Mouse (Mus musculus) v-Abl transformed pro-B cells (cell line): ENCODE measurements around the gene Cnksr2.

ENCODE experiments used
- in situ Hi-C, 2 experiments: fragments of 400-800 bp; cut with MboI; formaldehyde crosslinking; loops; one replicate each; pipeline ENCODE4 v1.15.1; 2025; ENCODE audit not compliant: unreplicated experiment in 2 of 2

Gene Cnksr2

DNA sequence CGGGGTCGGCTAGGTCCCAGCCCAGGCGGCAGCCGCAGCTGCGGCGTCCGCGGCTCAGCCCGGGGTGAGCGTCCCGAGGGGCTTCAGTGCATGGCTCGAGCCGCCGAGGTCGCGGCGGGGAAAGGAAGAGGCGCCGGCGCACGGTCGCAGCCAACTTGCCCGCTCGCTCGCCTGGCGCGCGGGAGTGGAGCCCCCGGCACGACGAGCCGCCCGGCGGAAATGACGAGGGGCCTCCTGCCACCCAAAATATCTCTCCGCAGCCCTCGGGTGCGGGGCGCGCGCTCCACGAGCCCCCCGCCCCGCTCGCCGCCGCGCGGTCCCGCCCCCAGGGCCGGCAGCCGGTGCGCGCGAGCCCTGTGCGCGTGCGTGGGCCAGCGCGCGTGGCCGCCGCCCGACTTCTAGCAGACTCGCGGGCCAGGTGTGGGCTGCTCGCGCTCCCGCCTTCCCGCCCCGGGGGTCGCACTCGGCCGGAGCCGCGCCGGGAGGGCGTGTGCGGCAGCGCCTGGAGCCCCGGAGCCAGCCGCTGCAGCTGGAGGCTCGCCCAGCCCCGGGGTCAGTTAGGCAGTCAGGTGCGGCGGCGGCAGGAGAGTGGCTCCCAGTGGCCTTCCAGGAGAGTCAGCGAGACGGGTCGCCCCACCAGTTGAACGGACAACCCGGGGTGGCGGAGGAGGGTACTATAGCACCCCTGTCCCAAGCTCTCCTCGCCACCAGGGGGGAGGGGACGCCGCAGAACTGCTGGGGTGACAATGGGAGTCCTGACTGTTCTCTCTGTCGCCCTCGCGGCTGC, at the start of gene Cnksr2:
TSS of gene Cnksr2 (minus strand) at position 238 of the 787 bp plus-strand sequence.
- in situ Hi-C loops, result no loop called here

- in situ Hi-C loops, result no loop called here
Observed at GRCm38 (mm10) chrX:158043844-158044140, 698 bp upstream of the Cnksr2 start.

DNA sequence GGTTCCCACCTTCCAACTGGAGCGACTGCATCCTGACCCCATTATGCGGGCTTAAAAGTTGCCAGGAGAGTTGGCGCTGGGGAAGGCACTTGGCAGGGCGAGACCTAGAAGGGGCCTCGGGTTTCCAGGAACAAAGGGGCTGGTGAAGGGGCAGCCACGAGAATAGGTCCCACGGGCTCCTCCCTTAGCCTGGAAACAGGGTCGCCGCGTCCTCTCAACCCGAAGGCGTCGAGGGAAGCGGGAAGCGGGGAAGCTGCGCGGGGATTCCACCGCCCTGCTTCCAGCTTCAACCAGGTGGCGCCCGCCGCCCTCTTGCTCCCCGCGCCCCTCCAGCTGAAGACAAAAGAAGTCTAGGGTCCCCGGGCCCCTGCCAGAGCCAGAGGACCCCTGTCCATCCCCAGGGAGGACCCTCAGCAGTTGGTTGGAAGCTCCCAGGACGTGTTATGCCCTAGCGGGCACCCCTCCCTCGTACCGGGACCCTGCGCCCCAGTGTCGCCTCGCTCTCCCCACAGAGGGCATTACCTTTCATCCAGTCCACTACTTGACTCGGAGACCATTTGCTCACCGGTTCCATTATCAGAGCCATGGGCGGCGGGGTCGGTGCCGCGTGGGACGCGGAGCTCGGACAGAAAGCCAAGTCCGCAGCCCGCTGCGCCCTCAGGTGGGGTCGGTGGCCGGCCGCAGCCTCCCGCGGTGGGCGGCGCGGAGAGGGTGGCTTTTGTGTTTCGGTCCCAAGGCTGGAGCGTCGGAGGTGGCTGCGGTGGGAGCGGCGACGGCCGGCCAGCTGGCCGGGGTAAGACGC, 638 bp downstream of the Cnksr2 start:
- in situ Hi-C loops, result no loop called here

- in situ Hi-C loops, result no loop called here
Observed at GRCm38 (mm10) chrX:158041703-158042102, 1.4 kb downstream of the Cnksr2 start.

- in situ Hi-C loops, result loop anchor here in 1 of 2 experiments (10.0 kb wide), 1 partner anchor 963 kb away; no protein-coding TSS in a partner anchor
Observed at GRCm38 (mm10) chrX:157951698-157952097, 91.4 kb downstream of the Cnksr2 start.

DNA sequence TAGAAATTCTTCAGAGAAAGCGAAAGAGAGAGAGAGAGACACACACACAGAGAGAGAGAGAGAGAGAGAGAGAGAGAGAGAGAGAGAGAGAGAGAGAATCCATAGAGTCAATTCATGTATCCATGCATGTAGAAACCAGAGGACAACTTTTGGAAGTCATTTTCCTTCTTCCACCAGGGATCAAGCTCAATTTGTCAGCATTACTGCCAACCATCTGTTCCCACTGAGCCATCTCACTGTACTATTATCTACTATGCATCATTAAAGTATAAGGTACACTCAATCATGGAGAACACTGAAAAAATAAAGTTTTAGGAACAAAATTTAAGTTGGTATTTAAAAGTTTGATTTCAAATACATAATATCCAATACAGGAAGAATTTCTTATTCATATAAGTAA, 93.8 kb downstream of the Cnksr2 start:
- in situ Hi-C loops, result no loop called here

GRCm38 (mm10) chrX:157945121-157945520, 98.0 kb downstream of the Cnksr2 start:
- in situ Hi-C loops, result no loop called here

DNA sequence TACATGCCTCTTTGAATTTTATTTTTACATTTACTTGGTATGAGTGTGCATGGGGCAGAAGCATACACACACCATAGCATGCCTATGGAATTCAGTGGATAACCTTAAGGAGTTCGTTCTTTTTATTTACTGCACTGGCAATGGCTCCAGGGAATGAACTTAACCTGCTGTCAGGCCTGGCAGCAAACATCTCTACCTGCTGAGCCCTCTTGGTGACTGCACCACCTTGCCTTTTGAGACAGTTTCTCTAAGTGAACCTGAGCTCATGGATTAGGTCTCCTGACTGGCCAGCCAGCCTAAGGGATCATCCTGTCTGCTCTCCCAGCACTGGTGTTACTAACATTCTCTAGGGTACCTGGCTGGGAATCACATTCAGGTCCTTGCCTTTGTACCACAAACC, 106.5 kb downstream of the Cnksr2 start:
- in situ Hi-C loops, result no loop called here

DNA sequence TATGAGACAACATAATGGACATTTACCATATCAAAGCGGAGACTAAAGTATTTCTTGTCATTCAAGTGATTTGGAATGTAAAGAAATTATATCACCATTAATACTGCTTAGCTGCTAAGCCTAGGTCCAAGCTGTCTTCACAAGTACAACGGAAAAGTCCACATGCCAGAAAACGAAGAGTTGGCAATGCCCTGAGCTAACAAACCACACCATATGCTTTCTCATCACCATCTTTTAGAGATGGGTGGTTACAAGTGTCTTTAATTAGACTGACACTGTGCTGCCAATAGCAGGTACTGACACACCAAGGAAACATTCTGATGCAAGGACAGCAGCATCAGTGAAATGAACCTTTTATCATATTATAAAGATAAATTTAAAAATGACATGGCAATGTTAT, 123.0 kb downstream of the Cnksr2 start:
- in situ Hi-C loops, result no loop called here

DNA sequence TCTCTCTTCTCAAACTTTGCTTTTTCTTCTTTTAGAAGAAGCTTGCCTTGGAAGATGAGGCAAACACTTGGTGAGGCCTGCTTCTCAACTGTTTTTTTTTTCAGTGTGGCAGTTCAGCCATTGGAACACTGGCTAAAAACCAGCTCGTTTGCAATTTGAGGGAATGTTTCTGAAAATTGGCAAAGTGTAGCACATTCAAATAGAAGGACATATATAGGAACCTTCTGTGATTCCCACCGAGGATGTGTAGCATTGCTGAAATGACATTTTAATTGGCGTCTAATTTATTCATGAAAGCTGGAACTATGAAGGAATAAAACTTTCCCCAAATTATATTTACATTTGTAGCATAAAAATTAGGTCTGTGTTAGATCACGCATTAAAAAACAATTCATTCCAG, 213.1 kb downstream of the Cnksr2 start:
- in situ Hi-C loops, result no loop called here

DNA sequence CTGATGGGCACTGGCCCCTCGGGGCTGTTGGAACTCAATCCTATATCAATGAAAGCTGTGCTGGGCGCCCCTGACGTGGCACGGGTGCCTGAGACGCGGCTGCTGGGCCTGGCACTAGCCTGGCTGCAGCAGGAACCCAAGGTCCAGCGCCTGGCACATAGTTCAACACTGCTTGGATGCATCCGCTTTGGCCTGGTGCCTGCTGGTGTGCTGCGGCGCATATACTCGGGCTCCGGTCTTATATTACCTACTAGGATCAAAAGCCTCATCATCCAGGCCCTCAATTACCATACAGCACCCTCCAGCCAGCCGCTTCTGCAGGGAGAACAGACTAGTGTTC, 224.2 kb downstream of the Cnksr2 start:
- in situ Hi-C loops, result no loop called here

DNA sequence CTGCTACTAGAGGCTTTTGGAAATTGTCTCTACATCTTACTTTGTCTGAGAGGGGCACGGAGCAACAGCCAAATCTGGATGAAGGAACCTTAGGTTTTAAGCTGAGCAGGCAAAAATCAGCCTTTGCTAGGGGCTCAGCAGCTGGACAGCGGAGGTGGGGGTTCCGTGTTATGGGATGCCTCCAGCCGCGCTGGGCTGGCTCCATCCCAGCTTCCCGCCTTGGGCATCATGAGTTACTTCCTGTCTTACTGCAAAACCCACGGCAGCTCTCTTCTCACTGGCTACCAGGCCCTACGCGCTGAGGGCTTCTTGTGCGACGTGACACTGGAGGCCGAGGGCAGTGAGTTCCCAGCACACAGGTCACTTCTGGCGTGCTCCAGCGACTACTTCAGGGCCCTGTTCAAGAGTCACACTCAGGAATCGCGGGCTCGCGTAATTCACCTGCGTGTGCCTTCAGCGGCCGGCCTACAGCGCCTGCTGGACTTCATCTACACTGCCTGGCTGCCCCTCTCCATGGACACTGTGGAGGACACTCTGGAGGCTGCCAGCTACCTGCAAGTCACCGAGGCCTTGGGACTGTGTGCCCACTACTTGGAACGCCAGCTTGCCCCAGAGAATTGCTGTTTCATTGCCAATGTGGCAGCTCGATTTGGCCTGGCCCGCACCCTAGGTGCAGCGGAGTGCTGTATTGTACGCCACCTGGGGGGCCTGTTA, 224.7 kb downstream of the Cnksr2 start, which contains the start of gene Klhl34:
TSS of gene Klhl34 (plus strand) at position 229 of the 714 bp plus-strand sequence.
- in situ Hi-C loops, result no loop called here

DNA sequence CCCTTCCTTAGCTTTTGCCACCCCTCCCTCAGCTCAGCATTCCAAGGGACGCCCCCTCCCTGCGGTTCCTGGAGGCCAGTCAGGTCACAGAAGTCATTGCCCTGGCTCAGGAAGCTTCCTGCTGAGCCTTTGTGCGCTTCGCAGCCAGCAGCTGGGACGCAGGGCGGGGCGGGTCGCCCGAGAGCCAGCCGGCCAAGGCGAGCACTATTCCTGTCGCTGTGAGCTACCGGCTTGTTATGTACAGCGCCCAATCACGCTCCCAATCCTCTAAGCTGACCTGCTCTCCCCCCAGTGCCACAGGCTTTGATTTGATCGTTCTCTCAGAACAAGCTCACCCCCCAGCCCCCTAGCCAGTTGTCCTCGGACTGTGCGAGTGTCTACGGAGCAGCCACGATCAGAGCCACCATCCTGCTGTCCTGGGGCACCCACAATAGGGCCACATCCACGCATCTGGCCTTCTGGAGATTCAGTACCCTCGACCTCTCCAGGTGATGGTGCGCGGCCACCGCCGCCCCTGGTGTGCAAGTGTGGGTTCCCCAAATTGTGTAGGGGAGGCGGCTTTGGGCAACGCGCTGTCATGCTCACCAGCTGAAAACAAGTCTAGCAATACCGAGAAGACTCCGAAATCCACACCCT, 225.4 kb downstream of the Cnksr2 start:
- in situ Hi-C loops, result no loop called here

DNA sequence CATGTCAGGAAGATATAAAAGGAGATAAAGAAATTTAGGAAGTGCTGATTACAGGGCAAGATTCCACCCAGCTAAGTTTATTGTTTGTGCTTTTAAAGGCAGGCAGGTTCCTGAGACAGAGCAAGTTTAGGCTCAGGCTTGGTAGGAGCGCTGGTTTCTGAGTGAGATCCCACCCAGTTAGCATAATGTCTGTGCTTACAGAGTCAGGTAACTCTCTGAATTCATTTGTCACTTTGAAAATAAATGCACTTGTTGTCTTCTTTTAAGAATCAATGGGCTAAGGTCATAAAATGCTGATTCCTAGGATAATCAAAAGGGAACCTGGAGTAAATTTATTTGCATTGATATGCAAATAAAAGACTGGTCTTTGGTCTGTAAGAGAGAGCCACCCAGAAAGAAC, 233.4 kb downstream of the Cnksr2 start:
- in situ Hi-C loops, result no loop called here

GRCm38 (mm10) chrX:157801669-157802068, 241.4 kb downstream of the Cnksr2 start:
- in situ Hi-C loops, result no loop called here
